Mouse (Mus musculus): ENCODE measurements around the gene Cct5. TPM values are rescaled to one million over a fixed set of nuclear protein-coding genes. Genes with fewer than 3 reads are reported as not detected.

Cct5 gene
- polyA plus RNA-seq, 1 experiment from 2014 or later, result 673 TPM

DNA sequence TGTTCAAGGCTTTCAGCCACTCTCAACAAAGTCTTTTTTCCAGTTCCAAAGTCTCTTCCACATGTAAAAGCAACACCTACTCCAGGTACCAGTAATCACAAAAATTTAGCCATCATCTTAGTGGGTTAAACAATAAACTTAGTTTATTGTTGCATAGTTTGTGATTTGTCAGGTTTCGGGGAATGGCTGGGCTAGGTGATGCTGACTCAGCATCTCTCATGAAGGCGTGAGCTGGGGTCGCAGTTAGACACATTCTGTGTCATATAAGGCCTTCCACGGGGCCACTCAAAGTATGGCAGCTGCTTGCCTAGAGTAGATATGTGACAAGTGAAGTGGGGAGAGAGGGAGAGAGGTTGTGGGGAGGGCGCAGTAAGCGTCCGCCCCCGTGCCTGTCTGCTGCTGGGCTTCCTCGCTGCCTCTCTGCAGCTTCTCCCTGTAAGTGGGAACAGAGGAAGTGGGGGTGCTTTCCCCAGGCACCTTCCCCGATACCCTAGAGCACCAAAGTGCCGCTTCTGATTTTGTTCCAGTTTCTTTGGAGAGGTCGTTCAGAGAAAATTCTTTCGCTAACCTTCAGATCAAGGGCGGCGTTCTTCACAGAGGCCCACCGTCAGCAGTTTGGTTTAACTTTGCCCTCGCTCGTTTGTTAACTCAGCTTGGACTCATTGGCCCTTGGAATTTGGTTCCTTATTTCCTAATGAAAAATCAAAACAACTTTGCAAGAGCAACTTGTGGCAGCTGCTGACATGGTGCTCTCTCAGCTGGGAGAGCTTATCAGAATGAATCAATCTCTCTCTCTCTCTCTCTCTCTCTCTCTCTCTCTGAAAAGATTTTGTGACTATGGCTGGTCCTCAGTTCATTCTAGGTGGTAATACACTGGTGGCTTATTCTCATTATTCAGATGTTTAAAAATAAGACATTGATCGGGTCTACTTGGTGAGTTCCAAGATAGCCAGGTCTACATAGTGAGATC lies 37.7 kb downstream of the Cct5 start:
- no peak overlapping the region for H3K9ac ChIP-seq (ENCODE audit: low read length)
- H3K27me3 ChIP-seq (replicated peaks; ENCODE audit: control insufficient read depth, insufficient read depth, low read length), result no peaks in the 10 kb centered on the region
- no peak overlapping the region for H3K27ac ChIP-seq (ENCODE audit: low read depth, low read length)
- H3K9me3 ChIP-seq (replicated peaks; ENCODE audit: control insufficient read depth, low read length), result no peaks in the 10 kb centered on the region
- no peaks in the 10 kb centered on the region for H3K36me3 ChIP-seq (ENCODE audit: control insufficient read depth, insufficient read depth, low read length)
- H3K4me1 ChIP-seq (ENCODE audit: control insufficient read depth, insufficient read depth, low read length), result no peaks in the 10 kb centered on the region
- ATAC-seq, result no peak
- no peak overlapping the region for H3K4me2 ChIP-seq (ENCODE audit: low read length)
- H3K4me3 ChIP-seq (ENCODE audit: low read depth, low read length), result no peak overlapping the region
- 75% methylated on average over 19 of the region's 19 CpGs for WGBS
- DNase-seq (ENCODE audit: low spot score), result no peak

DNA sequence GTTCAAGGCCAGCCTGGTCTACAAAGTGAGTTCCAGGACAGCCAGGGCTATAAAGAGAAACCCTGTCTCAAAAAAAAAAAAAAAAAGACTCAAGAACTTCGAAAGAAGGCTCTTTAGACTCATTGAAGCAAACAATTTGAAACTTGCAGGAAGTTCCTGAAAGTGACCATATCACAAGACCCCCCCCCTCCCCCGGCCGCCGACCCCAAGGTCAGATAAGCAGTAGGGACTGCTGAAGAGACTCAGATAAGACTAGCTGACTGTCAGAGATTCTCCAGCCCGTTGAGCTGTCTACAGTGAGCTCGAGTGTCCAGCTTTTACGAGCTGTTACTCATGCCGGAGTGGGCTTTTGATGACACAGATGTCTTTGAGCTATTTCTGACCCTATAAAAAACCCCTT lies 38.8 kb downstream of the Cct5 start:
- ATAC-seq, result no peak
- WGBS, result 92% methylated on average over 8 of the region's 8 CpGs
- no peaks in the 10 kb centered on the region for H3K9me3 ChIP-seq (replicated peaks; ENCODE audit: control insufficient read depth, low read length)

DNA sequence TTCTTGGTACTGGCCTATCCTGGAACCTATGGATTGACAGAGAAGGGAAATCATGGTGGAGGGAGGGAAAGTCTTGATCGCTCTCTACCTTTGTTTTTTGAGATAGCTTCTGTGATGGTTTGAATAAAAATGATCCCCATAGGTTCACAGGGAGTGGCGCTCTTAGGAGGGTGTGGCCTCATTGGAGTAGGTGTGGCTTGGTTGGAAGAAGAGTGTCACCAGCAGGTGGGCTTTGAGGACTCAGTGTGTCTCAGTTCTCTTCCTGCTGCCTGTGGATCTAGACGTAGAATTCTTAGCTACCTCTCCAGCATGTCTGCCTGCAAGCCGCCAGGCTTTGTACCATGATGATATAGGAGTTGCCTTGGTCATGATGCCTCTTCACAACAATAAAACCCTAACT lies 39.6 kb downstream of the Cct5 start:
- H3K9ac ChIP-seq (ENCODE audit: low read length), result no peak overlapping the region
- no peaks in the 10 kb centered on the region for H3K36me3 ChIP-seq (ENCODE audit: control insufficient read depth, insufficient read depth, low read length)
- no peak overlapping the region for H3K4me3 ChIP-seq (ENCODE audit: low read depth, low read length)
- no peak overlapping the region for H3K27ac ChIP-seq (ENCODE audit: low read depth, low read length)
- ATAC-seq (no peak), DNase-seq (ENCODE audit: low spot score) (no peak)
- WGBS, result 95% methylated on average over 4 of the region's 4 CpGs
- H3K4me1 ChIP-seq (ENCODE audit: control insufficient read depth, insufficient read depth, low read length), result no peaks in the 10 kb centered on the region
- no peak overlapping the region for H3K4me2 ChIP-seq (ENCODE audit: low read length)
- H3K27me3 ChIP-seq (replicated peaks; ENCODE audit: control insufficient read depth, insufficient read depth, low read length), result no peaks in the 10 kb centered on the region
- H3K9me3 ChIP-seq (replicated peaks; ENCODE audit: control insufficient read depth, low read length), result no peaks in the 10 kb centered on the region

More for the DNA sequence above, 38.8 kb downstream of the Cct5 start:
- Histone ChIP-seq H3K27ac (ENCODE audit: low read depth, low read length) (no peak overlapping the region), H3K4me1 (ENCODE audit: control insufficient read depth, insufficient read depth, low read length) (no peaks in the 10 kb centered on the region), H3K36me3 (ENCODE audit: control insufficient read depth, insufficient read depth, low read length) (no peaks in the 10 kb centered on the region), H3K27me3 (replicated peaks; ENCODE audit: control insufficient read depth, insufficient read depth, low read length) (no peaks in the 10 kb centered on the region), H3K4me3 (ENCODE audit: low read depth, low read length) (no peak overlapping the region), H3K9ac (ENCODE audit: low read length) (no peak overlapping the region), H3K4me2 (ENCODE audit: low read length) (no peak overlapping the region)
- no peak for DNase-seq (ENCODE audit: low spot score)

DNA sequence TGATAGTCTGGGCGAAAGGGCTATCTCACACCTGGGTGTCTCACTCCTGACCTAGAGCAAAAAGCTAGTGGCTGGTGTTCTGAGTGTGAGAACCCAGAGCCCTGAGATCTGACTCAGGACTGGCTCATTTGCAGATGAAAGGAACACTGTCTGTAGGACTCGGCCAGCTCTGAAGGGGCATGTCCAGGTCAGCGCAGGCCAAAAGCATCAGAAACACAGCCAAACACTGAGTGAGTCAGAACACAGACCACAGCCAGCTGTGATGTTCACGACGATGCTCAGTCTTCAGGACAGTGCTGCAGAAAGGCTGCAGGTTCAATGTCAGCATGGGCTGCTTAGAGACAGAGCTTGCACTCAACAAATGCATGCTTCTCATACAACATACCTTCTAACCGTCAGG lies 40.2 kb downstream of the Cct5 start:
- H3K36me3 ChIP-seq (ENCODE audit: control insufficient read depth, insufficient read depth, low read length), result no peaks in the 10 kb centered on the region
- WGBS, result 84% methylated on average over 6 of the region's 6 CpGs
- no peak overlapping the region for H3K27ac ChIP-seq (ENCODE audit: low read depth, low read length)
- no peak overlapping the region for H3K4me2 ChIP-seq (ENCODE audit: low read length)
- H3K4me1 ChIP-seq (ENCODE audit: control insufficient read depth, insufficient read depth, low read length), result no peaks in the 10 kb centered on the region
- no peaks in the 10 kb centered on the region for H3K27me3 ChIP-seq (replicated peaks; ENCODE audit: control insufficient read depth, insufficient read depth, low read length)
- DNase-seq (ENCODE audit: low spot score) (no peak), ATAC-seq (no peak)
- no peak overlapping the region for H3K4me3 ChIP-seq (ENCODE audit: low read depth, low read length)
- H3K9me3 ChIP-seq (replicated peaks; ENCODE audit: control insufficient read depth, low read length), result no peaks in the 10 kb centered on the region
- H3K9ac ChIP-seq (ENCODE audit: low read length), result no peak overlapping the region

DNA sequence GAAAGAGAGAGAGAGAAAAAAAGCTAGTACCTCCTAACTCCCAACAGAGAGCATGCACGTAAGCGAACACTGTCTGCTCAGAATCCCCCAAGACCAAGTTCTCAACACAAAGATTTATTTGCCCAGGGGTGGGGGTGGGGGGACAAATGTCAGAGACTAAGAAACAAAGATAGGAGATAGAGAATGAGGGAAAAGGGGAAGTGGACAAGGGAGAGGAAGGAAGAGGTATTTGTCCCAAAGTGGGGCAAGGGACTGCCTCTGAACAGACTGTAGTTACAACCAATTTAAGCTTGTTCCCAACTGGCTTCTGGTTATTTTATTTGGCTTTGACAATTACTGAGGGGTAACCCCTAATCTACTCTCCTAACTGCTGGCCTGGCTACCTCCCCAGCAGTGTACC lies 46.7 kb downstream of the Cct5 start:
- H3K9ac ChIP-seq (ENCODE audit: low read length), result no peak overlapping the region
- no peak for ATAC-seq
- H3K27ac ChIP-seq (ENCODE audit: low read depth, low read length), result no peak overlapping the region

DNA sequence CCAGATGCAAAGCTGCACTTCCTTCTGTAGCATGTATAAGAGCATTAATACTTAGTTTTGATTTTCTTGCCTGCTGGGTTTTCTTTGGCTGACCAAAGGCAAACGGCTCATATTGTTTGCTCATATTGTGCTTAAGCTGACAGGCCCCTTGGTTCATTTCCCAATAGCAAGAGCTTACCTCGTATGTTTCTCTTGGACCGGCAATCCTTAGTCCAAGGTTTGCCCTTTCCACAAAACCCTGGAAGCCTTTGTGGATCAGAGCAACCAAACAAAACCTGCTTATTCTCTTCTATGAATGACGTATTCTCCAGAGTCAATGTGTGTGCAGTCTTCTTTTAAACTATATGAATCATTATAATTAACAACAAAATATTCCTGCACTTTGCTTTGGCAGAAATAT lies 51.2 kb downstream of the Cct5 start:
- Histone ChIP-seq H3K4me1 (ENCODE audit: control insufficient read depth, insufficient read depth, low read length) (no peaks in the 10 kb centered on the region), H3K4me2 (ENCODE audit: low read length) (no peak overlapping the region), H3K4me3 (ENCODE audit: low read depth, low read length) (no peak overlapping the region), H3K9me3 (replicated peaks; ENCODE audit: control insufficient read depth, low read length) (no peaks in the 10 kb centered on the region), H3K27ac (ENCODE audit: low read depth, low read length) (no peak overlapping the region), H3K36me3 (ENCODE audit: control insufficient read depth, insufficient read depth, low read length) (no peaks in the 10 kb centered on the region), H3K9ac (ENCODE audit: low read length) (no peak overlapping the region), H3K27me3 (replicated peaks; ENCODE audit: control insufficient read depth, insufficient read depth, low read length) (no peaks in the 10 kb centered on the region)
- DNase-seq (ENCODE audit: low spot score) (no peak), ATAC-seq (no peak)
- 65% methylated on average over 4 of the region's 4 CpGs for WGBS

More for the DNA sequence above, 46.7 kb downstream of the Cct5 start:
- H3K4me3 ChIP-seq (ENCODE audit: low read depth, low read length), result no peak overlapping the region
- no peaks in the 10 kb centered on the region for H3K27me3 ChIP-seq (replicated peaks; ENCODE audit: control insufficient read depth, insufficient read depth, low read length)
- DNase-seq (ENCODE audit: low spot score), result no peak
- H3K4me1 ChIP-seq (ENCODE audit: control insufficient read depth, insufficient read depth, low read length), result no peaks in the 10 kb centered on the region
- H3K4me2 ChIP-seq (ENCODE audit: low read length), result no peak overlapping the region
- no peaks in the 10 kb centered on the region for H3K36me3 ChIP-seq (ENCODE audit: control insufficient read depth, insufficient read depth, low read length)
- 81% methylated on average over 2 of the region's 2 CpGs for WGBS
- H3K9me3 ChIP-seq (replicated peaks; ENCODE audit: control insufficient read depth, low read length), result no peaks in the 10 kb centered on the region

DNA sequence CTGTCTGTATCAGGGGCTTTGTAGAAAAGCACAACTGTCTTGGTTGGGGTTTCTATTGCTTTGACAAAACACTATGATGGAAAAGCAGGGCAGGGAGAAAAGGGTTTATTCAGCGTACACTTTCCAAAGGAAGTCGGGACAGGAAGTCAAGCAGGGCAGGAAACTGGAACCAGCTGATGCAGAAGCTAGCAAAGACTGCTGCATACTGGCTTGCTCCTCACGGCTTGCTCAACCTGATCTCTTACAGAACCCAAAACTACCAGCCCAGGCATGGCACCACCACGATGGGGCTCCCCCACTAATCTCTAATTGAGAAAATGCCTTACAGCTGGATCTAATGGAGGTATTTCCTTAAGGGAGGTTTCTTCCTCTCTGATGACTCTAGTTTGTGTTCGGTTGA lies 54.2 kb downstream of the Cct5 start:
- Histone ChIP-seq H3K27ac (ENCODE audit: low read depth, low read length) (no peak overlapping the region), H3K4me1 (ENCODE audit: control insufficient read depth, insufficient read depth, low read length) (peaks cover 2% of the 10 kb centered on the region), H3K4me3 (ENCODE audit: low read depth, low read length) (no peak overlapping the region), H3K9me3 (replicated peaks; ENCODE audit: control insufficient read depth, low read length) (no peaks in the 10 kb centered on the region), H3K9ac (ENCODE audit: low read length) (no peak overlapping the region), H3K4me2 (ENCODE audit: low read length) (no peak overlapping the region), H3K27me3 (replicated peaks; ENCODE audit: control insufficient read depth, insufficient read depth, low read length) (no peaks in the 10 kb centered on the region), H3K36me3 (ENCODE audit: control insufficient read depth, insufficient read depth, low read length) (no peaks in the 10 kb centered on the region)
- ATAC-seq, result no peak
- no peak for DNase-seq (ENCODE audit: low spot score)
- 74% methylated on average over 5 of the region's 5 CpGs for WGBS

DNA sequence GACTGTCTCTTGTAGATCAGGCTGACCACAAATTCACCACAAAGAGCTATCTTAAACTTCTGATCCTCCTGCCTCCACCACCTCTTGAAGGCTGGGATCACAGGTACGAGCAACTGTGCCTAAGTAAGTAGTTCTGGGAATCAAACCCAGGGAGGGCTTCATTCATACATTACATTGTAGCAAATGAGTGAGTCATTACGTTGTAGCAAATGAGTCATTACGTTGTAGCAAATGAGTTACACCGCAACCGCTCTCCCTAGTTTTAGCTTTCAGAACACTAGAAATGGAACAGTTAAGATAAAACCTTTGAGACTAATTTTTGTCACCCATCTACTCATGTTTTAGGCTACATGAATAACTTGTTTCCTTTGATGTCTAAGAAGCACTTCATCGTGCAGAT lies 55.3 kb downstream of the Cct5 start:
- peaks cover 9% of the 10 kb centered on the region for H3K4me1 ChIP-seq (ENCODE audit: control insufficient read depth, insufficient read depth, low read length)
- no peaks in the 10 kb centered on the region for H3K9me3 ChIP-seq (replicated peaks; ENCODE audit: control insufficient read depth, low read length)
- ATAC-seq, result no peak
- DNase-seq (ENCODE audit: low spot score), result no peak
- H3K27ac ChIP-seq (ENCODE audit: low read depth, low read length), result no peak overlapping the region
- no peak overlapping the region for H3K4me2 ChIP-seq (ENCODE audit: low read length)
- WGBS, result 82% methylated on average over 6 of the region's 6 CpGs
- no peak overlapping the region for H3K9ac ChIP-seq (ENCODE audit: low read length)
- no peaks in the 10 kb centered on the region for H3K36me3 ChIP-seq (ENCODE audit: control insufficient read depth, insufficient read depth, low read length)
- no peak overlapping the region for H3K4me3 ChIP-seq (ENCODE audit: low read depth, low read length)
- H3K27me3 ChIP-seq (replicated peaks; ENCODE audit: control insufficient read depth, insufficient read depth, low read length), result no peaks in the 10 kb centered on the region

DNA sequence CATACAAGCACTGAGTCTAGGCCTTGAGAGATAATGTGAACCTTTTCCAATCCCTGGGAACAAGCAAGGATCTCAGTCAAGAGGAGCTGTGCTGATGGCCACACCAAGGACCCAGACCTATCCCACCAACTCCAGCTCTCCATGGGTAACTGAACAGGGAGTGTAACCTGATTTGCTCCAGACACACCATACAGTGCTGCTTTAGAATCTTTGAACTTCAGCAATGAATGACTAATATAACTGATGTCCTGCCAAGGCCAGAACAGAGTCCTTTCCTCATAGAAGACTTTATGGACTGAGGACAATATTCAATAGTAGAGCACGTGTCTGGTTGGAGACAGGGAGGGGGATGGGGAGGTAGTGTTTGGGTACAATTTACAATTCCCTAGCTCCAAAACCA lies 56.5 kb downstream of the Cct5 start:
- H3K9me3 ChIP-seq (replicated peaks; ENCODE audit: control insufficient read depth, low read length), result no peaks in the 10 kb centered on the region
- WGBS, result 75% methylated on average over 1 of the region's 1 CpGs
- peaks cover 9% of the 10 kb centered on the region for H3K4me1 ChIP-seq (ENCODE audit: control insufficient read depth, insufficient read depth, low read length)
- H3K9ac ChIP-seq (ENCODE audit: low read length), result no peak overlapping the region
- ATAC-seq, result no peak
- H3K4me2 ChIP-seq (ENCODE audit: low read length), result no peak overlapping the region
- no peaks in the 10 kb centered on the region for H3K27me3 ChIP-seq (replicated peaks; ENCODE audit: control insufficient read depth, insufficient read depth, low read length)
- H3K4me3 ChIP-seq (ENCODE audit: low read depth, low read length), result no peak overlapping the region
- no peaks in the 10 kb centered on the region for H3K36me3 ChIP-seq (ENCODE audit: control insufficient read depth, insufficient read depth, low read length)
- no peak overlapping the region for H3K27ac ChIP-seq (ENCODE audit: low read depth, low read length)
- no peak for DNase-seq (ENCODE audit: low spot score)

All from forebrain, embryonic 14.5 days (tissue).